Mouse (Mus musculus): Measurements from ENCODE around the gene Bahcc1.

DNA sequence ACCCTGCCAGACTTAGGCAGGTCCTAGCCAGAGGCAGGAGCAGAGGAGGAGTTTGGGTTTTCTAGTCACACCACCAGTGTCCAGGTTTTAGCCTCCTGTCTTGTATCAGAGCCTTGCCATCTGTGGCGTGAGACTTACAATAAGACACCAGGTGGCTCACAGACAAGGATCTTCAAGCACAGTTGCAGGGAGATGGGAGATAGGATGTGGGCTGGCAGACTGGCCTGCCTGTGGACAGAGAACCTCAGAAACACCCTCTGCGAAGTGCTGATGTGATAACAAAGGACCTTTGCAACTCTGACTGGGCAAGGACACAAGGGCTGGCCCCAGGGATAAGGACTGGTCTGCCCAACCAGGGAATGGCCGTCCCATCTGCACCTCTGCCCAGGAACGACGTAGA, 66.7 kb downstream of the Bahcc1 start:
- no peak for TF ChIP-seq CTCF (IDR thresholded peaks at IDR 0.05; ENCODE audit: low read depth)
- TF ChIP-seq EP300 (IDR thresholded peaks at IDR 0.05; ENCODE audit: low read depth) = no peak; the same call in 1 of the 2 replicates
